Mouse (Mus musculus) lung, adult 2 months (tissue): ENCODE measurements around the gene Ak5.

Source experiments
- CTCF ChIP-seq: fragments of 200-500 bp; IDR thresholded peaks from 2 replicates; pipeline ENCODE4 v1.5.1; 2011; ENCODE audit warnings: mild to moderate bottlenecking, low read length, control low read depth; ENCODE audit not compliant: insufficient read depth
- POLR2A ChIP-seq: fragments of 200-500 bp; IDR thresholded peaks from 2 replicates; pipeline ENCODE4 v1.6.1; 2011; ENCODE audit warnings: low read depth, mild to moderate bottlenecking, control low read depth, low read length, borderline replicate concordance; ENCODE audit errors: extremely low read depth

DNA sequence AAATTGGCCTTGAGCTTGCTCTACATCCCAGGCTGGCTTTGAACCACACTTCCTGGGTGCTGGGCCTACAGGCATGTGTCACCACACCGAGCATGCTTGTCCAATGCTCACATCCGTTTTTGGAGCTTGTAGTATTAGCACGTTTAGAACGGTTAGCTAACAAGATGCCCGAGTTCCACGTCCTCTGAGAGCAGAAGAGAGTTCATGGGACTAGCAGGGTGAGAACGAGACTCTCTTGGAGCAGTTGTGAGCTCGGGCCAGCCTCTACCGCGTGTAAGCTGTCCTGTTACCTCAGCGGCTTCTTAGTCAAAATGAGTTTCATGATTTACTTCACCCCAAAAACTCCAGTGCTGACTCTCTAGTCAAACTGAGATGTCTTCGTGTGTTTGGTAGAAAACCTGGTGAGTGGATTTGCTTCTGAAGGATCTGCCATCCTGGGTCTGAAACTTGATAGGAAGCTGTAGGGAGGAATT, 199.6 kb downstream of the Ak5 start:
- TF ChIP-seq CTCF = no peak
- no peak for TF ChIP-seq POLR2A
